Mouse (Mus musculus): ENCODE measurements at regions not wholly inside any gene's neighbourhood (a gene's known extent, or its start where the extent isn't known, plus 50 kb on each side); places are given as distances from the start of the nearest gene placed in this dataset.

DNA sequence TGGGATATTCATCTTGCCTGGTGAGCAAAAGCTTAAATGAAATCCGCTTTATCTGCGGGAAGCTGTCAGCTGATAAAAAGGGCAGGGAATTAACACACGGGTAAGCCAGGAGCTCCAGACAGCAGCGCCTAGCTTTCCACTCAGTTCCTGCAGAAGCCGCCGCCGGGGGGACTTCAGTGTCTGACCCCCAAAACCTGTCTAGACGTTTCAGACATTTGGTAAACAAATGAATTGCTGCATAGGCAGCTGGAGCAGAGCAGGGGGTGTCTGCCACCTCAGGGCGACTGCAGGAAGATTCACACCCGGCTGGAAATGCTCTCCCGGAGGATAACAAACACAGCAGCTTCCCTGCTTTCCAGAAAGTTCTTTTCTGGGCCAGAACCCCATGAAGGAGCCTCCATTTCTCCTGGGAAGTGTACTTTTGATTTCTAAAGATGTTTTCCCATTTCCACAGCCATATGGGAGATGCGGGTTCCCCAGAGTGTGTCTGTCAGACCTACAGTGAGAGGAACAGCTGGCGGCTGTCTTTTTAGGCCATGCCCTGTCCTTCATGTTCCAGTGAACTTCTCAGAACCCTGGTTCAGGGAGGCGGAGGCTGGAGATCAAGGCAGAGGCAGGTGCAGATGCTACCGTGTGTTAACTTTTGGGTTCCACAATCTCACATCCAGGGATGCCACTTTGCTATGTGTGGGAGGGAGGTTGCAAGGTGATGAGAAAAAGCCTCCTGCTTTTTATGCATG, 58.7 kb upstream of the Pmepa1 start:
- DNase-seq (ENCODE audit: low read depth, low spot score), result no peak

DNA sequence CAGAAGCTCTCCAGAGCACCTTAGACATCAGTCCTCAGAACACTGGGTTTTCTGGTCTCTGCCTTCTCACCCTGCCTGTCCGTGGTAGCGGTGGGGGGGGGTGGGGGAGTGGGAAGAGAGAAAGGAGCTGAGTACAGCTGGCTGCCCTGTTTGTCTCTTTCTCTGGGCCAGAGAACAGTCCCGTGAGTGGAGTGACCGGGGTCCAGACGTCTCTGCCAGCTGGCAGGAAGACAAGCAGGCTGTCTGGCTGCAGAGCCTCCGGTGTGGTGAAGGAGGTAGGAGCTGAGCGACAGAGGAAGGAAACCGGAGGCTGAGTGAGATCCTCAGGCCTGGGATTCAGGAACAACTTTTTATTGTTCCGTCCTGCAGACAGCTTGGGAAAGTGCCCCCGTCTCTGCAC, 59.5 kb upstream of the Pmepa1 start:
- DNase-seq (ENCODE audit: low read depth, low spot score), result peak; percentile 57

DNA sequence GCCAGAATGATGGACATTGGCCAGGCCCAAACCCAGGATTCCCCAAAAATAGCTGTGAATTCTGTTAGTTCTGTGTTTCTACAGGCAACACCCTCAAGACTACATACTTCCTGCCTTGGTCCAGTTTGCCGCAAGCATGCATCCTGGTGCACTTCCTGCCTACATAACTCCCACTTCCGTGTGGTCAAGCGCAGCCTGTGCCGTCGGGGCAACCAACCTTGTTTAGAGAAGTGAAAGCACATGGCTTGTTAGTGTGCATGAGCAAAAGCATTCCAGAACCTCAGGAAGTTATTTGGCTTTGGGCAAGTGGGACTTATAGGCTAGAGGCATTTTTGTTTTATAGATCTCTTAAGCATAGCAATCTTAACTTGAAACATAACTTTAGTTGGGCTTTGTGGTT, 61.3 kb upstream of the Pmepa1 start:
- DNase-seq (ENCODE audit: low read depth, low spot score), result peak; percentile 62

DNA sequence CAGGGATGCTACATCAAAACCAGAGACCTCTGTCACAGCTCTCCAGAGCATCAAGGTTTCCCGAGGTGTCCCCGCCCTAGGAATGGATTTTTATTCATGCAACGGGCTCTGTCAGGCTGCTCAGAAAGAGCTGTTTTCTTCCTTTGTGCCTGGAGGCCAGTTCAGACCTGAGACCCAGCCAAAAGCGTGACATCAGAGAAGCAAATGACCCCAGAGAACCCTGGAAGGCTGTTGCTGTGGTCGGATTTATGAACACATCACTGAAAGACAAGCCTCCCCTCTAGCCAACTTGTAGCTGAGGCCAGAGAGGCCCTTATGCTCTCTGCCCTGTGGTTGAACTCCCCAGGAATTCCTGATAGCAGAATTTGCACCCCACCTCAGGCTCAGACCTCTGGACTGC, 62.3 kb upstream of the Pmepa1 start:
- DNase-seq (ENCODE audit: low read depth, low spot score), result peak; percentile 79

GRCm38 (mm10) chr2:173339211-173339610, 62.9 kb upstream of the Pmepa1 start:
- DNase-seq (ENCODE audit: low read depth, low spot score), result no peak

GRCm38 (mm10) chr2:173340044-173340601, 63.8 kb upstream of the Pmepa1 start:
- DNase-seq (ENCODE audit: low read depth, low spot score), result no peak

- no peak for DNase-seq (ENCODE audit: low read depth, low spot score)
Measured at GRCm38 (mm10) chr2:173342605-173343260, 66.4 kb upstream of the Pmepa1 start.

DNA sequence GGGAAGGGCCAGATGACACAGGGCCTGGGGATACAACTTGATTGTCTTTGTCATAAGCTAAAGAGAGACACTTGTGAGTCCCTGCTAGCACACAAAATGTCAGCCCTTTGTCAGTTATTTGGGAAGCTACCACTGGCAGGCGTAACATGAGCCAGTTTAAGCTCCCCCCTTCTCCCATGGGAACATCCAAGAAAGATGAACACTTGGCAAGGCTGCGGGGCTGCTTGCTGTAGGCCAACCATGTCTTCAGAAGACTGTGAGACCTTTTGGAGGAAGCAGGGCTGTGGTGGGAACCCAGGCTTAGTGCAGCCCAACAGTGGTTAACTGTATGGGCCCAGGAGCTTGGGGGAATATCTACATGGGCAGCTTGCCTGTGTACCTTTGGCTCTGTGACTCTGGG, 67.3 kb upstream of the Pmepa1 start:
- no peak for DNase-seq (ENCODE audit: low read depth, low spot score)

DNA sequence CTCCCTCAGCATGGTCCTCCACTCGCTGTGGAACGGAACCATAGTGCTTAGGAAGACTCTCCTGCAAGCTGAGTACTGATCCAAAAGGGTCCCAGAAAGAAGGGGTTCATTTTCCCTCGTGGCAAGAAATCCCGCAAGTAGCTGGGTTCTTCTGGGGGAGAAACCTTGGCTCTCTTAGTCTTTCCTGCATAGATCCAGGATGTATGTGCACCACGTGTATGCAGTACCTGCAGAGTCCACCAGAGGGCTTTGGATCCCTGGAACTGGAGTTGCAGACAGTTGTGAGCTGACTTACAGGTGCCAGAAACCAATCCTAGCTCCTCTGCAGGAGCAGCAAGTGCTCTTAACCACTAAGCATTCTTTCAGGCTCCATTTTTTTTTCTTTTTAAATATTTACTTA, 67.9 kb upstream of the Pmepa1 start:
- DNase-seq (ENCODE audit: low read depth, low spot score), result no peak

DNA sequence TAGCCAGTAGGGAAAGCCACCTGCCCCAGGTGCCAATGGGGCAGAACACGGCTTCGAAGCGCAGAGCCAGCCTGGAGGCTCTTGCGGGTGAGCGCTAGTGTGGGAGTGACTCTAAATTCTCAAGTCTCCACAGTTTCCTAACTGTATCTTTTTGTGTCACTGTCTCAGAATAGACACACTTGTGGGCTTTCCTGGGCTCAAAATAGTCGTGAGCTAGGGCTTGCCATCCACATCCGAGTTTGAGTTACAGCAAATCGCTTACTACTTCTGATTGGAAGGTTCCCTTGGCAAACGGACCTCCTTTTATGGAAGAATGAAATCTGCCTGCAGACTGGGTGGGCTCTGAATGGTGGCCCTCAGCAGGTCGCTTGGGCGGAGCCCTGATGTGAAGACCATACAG, 71.0 kb upstream of the Pmepa1 start:
- no peak for DNase-seq (ENCODE audit: low read depth, low spot score)

DNA sequence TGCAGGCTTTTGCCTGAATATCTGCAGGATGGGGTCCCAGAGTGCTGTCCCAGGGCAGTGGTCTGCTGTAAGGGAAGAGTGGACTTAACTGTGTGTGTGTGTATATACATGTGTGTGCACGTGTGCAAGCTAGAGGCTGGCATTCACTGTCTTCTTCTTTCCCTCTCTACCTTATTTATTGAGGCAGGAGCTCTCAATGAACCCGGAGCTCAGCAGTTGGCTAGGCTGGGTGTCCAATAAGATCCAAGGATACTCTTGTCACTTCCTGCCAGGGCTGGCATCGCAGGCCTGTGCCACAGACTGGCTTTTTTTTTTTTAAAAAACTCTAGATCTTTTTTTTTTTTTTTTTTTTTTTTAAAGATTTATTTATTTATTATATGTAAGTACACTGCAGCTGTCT, 72.4 kb upstream of the Pmepa1 start:
- DNase-seq (ENCODE audit: low read depth, low spot score), result no peak

GRCm38 (mm10) chr2:173349510-173349909, 73.2 kb upstream of the Pmepa1 start:
- DNase-seq (ENCODE audit: low read depth, low spot score), result no peak

- DNase-seq (ENCODE audit: low read depth, low spot score), result no peak
Measured at GRCm38 (mm10) chr2:173349910-173350309, 73.6 kb upstream of the Pmepa1 start.

GRCm38 (mm10) chr2:173350405-173350804, 74.1 kb upstream of the Pmepa1 start:
- DNase-seq (ENCODE audit: low read depth, low spot score), result no peak

DNA sequence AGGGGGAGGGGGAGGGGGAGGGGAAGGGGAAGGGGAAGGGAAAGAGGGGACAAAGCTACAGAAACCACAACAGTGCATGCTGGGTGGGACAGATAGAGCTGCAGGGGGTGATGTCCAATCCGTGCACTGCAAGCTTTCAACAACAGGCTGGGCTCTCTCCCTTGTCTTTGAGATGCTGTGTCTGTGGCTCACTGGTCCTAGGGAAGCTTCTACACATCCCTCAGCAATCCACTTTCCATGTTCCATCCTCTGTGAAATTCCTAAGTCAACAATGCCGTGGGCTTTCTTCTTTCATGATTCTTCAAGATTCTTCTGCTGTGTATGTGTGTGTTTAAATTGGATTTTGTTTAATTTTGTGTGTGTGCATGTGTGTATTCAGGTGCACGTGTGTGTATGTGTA, 74.5 kb upstream of the Pmepa1 start:
- no peak for DNase-seq (ENCODE audit: low read depth, low spot score)

DNA sequence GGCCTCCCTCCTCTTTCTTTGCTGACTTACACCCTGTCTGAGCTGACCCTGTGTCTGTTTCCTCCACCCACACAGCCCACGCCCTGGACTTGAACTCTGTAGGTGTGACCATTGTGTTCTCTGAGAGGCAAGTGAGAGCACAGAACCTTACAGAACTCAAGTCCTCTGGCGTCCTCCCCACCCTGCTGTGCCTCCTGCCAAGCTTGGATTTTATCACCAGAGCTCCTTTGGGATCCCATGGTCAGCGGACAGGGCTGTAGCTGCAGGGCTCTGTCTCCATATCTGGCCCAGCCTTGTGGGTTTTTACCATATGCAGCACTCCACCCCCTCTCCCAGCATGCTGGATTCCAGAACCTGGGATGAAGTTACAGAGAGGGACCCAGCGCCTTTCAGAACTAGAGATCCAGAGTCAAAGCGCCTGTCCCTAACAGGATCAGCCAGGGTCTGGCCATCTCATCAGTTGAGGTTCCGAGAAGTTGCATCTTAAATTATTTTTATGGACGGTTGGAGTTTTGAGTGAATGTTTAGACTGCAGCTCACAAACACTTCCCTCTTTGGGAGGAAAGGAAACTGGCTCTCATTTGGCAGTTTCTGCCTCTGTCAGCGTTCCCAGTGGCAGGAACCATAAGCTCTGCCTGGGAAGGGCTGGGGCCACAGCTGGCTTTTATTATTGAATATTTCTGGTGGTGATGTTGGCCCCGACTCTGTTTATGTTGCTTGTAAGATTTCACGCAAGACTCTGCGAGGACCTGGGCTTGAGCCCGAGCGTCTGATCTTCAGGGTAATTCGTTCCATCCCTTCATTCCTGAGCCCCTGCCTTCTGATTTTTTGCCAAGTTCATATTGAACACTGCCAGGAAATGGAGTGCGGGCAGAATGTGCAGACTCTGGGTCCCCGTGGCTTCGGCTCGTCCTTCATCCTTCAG, 75.8 kb upstream of the Pmepa1 start:
- peak; percentile 83 for DNase-seq (ENCODE audit: low read depth, low spot score)

DNA sequence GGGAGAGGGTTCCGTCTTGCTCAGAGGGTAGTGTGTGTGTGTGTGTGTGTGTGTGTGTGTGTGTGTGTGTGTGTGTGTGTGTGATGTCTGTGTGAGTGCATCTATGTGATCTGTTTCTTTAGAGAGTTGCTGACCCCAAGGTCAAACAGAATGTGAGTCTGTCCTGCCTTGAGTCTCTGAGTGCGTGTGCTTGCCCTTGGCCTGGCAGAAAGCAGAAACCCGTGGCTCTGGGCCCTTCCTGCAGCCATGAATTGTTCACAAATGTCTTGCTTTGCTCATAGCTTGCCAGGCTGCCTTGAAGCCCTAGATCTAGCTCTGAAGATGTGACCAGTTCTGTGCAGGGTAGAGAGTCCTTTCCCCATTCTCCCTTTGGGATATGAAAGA, 76.4 kb upstream of the Pmepa1 start:
- no peak for DNase-seq (ENCODE audit: low read depth, low spot score)

GRCm38 (mm10) chr2:173353435-173354241, 77.3 kb upstream of the Pmepa1 start:
- DNase-seq (ENCODE audit: low read depth, low spot score), result no peak

DNA sequence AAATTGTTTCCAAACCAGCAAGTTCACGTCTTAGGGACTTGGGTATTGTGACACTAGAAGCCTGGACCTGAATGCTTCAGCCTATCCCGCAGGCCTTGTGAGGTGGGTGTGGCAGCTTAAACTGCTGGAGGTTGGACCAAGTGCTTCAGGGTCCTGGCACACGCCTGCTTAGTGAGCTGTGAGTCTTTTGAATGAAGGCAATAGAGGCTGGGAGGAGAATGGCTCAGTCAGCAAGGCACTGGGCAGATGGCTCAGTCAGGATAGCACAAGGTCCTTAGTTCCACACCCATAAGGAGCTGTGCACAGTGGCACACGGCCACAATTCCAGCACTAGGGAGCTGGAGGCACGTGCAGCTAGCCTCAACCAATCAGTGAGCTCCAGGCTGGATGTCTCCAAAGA, 80.5 kb upstream of the Pmepa1 start:
- no peak for DNase-seq (ENCODE audit: low read depth, low spot score)

- no peak for DNase-seq (ENCODE audit: low read depth, low spot score)
Measured at GRCm38 (mm10) chr2:173365441-173366166, 89.3 kb upstream of the Pmepa1 start.

DNA sequence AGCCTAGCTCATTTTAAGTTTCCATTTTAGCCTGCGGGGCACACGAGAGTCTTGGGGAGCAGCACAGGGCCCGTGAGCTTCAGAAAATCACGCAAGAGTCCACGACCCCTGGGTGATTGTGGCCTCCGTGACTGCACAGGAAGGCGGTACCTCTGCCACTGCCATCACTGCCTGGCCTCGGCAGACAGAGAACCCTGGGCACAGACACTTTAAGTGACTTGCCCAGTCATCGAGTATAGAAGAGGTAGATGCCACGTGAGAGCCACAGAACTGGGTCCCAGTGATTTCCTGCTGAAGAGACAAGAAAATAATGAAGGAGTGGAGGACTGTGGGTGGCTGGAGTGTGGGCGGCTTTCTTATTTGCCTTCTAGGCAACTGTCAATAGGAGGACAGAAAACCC, 90.4 kb upstream of the Pmepa1 start:
- no peak for DNase-seq (ENCODE audit: low read depth, low spot score)

Data from skeletal muscle tissue, adult 2 months (tissue).